Mouse (Mus musculus): ENCODE results near the gene Tbpl1.

Gene Tbpl1

DNA sequence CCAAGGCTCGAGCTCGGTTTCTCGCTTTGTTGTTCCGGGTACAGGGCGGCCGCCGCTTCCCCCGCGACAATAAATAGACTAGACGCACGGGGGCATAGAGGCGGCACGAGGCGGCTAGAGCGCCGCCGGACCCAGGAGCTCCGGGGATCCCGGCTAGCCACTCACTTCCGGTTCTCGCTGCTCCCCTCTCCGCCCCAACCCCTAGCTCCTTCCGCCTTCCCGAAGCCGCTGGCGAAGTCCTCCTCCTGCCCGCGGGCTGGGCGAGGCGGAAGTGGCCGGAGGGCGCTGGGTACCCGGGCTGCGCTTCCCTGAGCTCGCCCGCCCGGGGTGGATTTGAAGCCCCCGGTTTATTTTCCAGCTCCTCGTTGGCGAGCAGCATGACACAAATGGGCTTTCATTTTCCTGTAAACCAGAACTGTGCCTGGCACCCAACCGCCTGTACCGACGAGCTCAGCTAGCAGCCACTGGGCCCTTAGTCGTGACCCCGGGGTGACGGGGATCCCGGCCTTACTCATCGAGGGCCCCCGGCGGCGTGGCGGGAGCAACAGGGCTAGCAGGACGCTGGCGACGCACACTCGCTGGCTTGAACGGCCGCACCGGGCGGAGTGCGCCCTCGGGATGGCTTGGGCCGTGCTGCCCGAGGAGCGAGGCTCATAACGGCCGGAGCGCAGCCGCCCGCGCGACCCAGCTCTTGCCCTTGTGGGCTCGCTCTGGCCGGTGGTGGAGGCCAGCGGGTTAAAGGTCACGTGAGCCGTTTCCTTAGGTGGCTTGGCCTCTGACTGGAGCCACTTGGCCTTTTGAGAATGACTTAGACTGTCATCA is at the start of gene Tbpl1:
TSS of gene Tbpl1 (minus strand) at position 667 of the 822 bp plus-strand sequence.
- peak; percentile 97 for DNase-seq

DNA sequence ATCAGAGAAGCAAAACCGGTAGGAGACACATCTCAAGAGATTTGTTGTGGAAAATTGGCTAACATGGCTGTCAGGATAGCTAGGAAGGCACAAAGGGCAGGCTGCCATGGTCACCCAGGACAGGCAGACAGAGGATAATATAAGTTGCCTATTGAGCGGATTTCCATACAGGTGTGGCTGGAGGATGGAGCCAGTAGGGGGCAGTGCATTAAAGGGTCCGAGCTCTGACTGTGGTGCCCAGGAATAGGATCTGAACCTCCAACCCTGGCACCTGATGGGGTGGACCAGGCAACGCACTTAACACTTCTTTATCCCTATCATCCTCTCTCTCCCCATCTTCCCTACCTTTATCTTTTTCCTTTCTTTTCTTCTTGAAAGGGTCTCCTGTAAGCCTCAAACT is 49.7 kb upstream of the Tbpl1 start:
- DNase-seq: no peak

DNA sequence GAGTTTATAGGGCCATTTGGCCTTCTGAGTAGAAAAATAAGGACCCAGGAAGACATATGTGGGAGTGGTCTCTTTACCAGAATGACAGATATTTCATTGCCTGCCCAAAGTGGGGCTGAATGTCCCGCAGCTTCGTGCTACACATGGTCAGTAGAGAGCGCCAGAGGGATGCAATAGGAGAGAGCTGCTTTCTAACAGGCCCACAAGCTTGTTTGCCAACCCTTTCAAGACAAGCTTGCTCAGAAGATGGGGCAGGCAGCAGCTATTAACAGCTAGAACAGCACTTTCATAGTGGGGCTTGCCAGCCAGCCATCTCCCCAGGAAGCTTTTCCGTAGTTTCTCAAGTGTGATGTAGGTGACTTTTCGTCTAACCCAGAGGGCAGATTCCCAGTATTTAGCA is 46.2 kb upstream of the Tbpl1 start:
- DNase-seq: no peak

DNA sequence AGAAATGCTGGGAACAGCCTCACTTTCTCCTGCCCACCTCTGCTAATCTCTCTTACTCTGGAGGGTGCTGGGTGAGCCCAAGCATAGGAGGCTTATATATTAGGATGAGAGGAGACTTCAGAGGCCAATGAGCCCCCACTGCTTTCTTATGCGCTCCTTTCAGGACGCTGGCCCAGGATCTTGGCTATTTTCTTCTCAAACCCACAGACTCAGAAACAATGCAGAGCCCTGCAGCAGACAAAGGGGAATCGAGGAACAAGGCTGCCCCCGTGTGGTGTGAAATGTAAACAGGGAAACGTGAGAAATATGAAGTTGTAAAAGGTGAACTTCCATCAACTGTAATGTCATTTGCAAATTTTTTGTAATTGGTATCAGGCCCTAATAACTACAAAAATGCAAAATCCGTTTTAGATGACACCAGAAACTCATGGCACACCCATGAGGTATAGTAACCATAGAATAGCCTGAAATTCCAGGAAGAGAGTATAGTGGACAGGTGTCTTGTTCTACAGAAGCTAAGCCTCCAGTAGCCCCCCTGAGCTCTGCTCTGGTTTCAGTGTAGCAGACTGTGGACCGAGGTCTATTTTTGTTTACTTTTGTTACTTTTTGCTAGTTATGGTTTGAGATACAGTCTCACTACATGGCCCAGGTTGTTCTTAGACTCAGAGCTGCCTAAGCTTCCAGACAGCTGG is 44.4 kb upstream of the Tbpl1 start:
- peak; percentile 27 for DNase-seq

DNA sequence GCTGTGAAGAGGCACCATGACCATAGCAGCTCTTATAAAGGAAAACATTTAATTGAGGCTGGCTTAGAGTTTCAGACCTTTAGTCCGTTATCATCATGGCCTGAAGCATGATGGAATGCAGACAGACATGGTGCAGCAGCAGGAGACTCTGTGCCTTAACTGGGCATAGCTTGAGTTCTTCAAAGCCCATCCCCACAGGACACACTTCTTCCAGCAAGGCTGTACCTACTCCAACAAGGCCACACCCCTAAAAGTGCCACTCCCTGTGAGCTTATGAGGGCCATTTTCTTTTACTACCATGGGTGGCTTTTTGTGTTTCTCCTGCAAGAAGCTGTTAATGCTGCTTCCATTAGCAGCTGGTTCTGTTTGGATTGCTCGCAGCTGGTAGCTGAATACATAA is 43.7 kb upstream of the Tbpl1 start:
- no peak for DNase-seq

DNA sequence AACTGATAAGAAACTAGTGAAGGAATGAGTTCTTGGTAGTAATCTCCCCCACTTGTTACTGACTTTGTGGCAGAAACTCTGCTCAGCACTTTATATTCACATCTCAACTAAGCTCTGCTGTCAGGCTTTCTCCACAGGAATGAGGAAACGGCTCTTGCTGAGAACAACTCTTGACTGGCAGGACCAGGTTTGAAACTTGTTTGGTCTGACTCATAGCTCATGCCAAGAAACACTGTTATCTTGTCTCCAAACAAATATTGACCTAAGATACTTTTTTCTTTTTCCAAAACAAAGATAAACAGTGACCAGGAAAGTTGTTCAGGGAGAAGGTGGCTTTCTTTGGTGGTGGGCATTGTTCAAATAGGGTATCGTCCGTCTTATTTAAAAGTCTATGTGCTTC is 42.9 kb upstream of the Tbpl1 start:
- no peak for DNase-seq

DNA sequence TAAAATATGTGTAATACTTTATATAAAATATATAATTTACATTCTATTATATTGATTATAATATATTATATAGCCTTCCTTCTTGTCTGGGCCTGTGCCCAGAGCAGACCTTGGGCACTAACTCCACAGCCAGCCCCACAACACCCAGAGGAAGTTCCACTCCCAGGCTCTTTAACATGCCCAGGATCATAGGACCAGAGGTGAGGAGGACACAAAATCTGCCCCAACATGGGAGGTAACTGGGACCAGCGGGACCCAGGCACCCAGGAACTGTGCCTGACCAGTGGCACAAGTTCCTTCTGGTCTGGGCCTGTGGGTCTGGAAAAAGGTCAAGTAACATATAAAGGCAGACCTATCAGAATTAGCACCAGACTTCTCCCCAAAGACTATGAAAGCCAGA is 22.5 kb upstream of the Tbpl1 start:
- no peak for DNase-seq

DNA sequence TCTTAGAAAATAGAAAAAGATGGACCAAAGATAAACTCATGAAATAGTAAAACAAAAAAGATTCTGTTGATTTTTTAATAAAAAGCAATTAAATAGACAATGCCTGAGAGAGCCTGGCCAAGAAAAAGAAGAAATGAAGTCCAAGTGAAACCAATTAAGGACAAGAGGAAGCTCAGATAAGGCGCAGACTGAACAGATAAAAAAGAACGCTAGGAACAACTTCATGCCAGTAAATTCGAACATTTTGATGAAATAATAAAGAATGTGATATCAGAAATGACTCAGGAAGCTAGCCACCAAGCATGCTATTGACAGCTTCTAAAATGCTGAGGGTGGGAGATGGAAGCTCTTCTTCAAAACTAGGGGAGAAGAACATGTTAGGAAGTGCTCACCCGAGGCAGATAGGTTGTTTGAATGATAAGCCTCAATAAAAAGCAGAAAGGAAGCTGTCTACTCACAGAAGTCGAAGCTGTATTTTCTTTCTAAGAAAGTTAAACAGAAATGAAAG is 19.5 kb upstream of the Tbpl1 start:
- DNase-seq: no peak

DNA sequence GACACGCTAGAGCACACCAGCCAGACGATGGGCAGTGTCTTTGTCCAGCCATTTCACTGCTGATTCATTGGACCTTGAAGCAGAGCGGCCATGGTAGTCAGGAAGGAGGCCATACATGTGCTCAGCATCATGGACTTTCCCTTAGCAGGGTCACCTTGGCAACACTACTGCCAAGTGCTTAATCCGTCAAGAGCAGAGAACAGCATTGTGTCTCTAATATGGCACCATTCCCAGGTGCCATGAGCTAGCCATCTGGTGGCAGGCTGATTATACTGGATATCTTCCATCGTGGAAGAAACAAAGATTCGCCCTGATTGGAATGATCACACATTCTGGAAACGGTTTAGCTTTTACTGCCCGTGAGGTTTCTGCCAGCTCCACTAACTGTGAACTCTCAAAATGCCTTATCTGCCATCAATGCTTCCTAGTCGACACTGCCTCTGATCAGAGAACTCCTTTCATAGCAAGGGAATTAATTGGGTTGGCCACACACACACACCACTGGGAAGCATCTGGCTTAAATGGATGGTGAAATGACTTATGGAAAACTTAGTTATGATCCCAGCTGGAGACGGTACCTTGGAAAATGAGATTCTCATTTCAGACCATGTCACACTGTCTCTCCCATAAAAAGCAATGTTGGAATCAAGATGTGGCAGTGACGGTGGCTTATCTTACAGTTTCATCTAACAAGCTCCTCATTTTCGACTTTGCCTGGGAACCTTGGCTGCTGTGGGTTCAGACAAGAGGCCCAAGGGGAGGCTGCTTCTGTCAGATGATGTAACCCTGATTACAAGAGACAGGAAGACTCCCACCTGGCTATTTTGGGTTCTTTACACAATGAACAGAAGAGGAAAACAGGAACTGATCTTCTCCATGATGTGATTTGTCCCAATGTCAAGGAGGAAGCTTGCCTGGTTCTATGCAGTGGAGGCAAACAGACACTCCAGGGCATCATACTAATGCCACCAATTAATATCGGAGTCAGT is 14.9 kb upstream of the Tbpl1 start:
- peak; percentile 85 for DNase-seq

DNA sequence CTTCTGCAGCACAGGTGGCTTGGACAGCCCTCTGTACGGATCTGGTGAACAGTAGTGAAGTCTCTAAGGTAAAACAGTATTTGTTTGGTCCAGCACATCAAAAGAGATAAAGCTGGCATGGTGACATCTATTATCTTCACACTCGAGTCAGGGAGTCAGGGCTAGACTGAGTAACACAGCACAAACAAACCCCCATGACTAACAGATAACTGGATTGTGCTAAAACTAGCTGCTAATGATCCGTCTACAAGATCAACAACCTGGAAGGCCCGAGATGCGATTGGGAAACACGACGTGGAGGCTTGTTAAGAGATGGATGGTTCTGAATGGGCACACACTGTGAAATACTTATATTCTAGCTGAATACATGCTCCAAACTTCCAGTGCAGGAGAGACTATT is 14.2 kb upstream of the Tbpl1 start:
- DNase-seq: no peak

DNA sequence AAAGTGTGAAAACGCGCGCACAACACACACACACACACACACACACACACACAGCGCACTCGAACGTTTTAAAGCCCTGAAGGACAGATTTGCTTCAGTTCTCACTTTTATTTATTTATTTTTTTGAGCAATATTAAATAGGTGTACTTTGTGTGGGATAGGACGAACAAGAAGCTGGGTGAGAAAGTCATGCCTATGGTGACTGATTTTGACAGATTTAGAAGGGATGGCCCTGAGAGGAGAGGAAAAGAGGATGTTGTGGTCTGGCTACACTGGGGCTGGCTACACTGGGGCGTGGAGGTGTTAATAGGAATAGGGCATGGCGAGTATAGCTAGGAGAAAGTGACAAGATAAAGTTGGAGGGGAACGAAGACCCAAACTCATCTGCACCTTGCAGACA is 443 bp upstream of the Tbpl1 start:
- peak; percentile 65 for DNase-seq

DNA sequence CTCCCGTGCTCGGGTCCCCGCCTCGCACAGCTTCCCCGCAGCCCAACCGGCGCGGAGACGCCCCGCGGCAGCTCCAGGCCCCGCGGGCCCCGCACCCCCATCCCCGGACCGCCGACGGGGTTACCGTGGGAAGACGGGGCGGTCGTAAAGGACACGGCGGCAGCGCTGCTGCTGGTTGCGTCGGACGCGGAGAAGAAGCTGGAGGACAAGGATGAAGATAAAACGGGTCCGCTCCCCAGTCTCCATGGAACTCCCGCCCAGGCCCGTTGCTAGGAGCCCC is 806 bp downstream of the Tbpl1 start:
- DNase-seq: no peak

DNA sequence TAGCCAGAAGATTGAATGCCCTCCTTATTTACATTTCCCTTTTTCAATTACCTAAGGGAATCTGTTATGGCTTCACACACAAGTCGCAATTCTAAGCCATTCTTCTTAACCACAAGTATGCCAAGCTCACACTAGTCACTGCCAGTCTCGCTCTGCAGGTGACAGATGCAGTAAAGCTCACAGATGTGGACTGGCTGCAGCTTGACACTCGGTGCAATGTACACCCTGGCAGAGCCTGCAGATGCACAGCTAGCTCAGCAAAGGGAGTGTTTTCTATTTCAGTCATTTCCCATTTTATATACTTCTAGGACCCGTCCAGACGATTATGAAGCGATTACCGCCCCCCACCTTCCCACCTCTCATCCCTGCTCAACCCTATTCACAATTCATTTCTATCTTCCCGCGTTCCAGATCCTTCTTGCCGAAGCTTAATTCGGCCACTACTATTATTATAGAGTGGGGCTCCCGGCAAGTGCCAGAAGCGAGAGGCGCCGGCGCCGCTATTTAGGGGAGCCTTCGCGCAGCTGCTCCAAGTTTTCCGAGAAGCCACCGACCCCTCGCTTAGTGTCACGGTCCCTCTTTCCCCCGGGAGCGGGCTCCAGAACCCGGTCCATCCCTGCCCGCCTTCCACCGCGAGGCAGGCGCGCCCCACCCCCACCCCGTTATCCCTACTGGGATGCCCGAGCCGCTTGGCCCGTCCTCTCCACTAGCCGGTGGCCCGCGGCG is 1.3 kb downstream of the Tbpl1 start:
- DNase-seq: no peak

DNA sequence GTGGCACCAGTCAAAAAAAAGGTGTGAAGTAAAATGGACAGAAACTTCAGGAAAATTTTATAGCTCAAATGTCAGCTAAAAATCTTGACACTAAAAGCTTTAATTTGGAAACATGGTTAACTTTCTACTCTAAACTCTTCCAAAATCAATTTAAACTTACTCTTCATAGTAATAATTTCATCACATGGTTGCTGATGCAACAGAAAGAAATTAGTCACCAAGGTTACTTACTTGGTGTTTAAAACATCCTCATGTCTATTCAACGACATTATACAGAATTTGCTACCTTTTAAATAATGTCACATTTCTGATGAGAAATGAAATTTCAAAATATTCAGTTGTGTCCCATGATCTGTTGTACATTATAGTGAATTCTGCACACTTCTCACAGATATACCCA is 3.5 kb downstream of the Tbpl1 start:
- no peak for DNase-seq

DNA sequence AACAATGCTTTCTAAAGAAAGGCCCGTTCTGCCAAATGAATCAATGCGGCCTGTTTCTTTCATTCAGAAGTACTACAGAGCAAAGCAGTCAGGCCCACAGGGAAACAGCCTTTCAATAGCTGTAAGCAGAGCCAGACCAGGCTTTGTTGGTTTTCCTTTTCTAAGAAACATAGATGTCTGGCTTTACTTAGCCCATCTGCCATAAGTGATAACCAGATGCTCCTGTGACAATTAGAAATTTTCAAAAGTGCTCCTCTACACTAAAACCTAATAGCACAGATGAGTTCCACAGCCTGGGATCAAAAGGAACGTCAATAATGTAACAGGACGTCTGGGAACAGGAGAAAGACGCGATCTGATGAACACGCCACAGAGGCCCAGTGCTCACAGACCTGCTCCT is 5.4 kb downstream of the Tbpl1 start:
- DNase-seq: no peak

DNA sequence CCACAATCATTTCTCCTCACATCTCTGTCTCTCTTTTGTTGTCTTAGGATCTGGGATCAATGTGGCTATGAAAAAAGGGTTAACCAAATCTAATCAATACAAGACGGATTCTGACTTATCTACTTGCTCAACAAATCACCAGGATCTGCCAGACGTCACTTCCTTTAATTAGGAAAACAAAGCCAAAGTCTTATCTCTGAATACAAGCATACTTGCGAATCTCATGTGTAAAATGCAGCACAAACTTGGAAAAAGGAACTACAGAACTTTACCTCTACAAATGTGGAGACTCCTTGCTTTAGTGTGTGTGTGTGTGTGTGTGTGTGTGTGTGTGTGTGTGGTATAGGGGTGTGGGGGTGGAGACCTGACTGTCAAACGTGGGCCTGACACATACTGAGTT is 6.6 kb downstream of the Tbpl1 start:
- DNase-seq: no peak

DNA sequence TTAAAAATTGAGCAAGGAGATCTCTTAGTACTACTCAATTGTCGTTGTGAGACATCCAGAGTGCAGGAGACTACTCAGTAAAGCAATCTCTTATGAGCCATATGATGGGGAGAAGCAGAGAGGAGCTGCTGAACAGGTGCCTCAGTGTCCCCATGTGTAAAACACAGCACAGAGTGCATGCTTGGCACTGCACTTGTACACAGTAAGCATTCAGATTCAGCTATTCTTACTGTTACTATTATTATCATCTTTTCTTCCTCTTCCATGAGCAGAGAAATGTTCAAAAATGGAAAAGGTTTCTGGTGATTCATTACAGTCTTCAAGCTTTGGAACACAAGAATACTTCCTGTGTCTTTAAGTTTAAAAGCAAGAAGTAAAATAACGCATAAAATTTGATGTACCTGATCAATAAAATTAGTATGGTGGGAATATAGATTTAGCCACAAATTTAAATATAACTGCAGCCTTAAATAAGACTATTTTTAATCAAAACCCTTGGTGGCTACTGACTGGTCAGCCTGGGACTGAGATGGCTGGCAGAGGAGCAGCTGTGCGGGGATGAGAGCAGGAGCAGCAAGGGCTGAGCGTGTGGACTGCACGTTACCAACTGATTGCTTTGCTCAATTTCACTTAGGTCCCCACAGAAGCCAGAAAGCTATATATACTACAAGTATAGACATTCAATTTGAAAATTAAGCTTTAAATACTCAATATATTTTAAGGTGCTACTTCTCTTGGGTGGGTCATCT is 10.8 kb downstream of the Tbpl1 start:
- DNase-seq: no peak

DNA sequence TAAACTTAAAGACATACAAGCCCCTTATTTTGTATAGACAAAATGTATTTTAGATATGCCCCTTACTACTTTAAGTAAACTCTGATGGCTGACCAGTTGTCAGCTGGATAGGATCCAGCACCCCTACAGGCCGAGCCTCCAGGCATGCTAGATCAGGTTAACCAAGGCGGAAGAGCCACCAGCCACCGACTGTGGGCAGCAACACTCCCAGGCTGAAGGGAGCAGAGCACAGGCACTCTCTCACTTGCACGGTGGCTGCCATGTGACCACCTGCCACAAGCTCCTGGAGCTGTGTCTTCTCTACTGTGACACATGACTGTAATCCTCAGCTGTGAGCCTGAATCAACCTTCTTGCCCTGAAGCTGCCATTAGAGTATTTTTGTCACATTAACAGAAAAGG is 13.3 kb downstream of the Tbpl1 start:
- no peak for DNase-seq

DNA sequence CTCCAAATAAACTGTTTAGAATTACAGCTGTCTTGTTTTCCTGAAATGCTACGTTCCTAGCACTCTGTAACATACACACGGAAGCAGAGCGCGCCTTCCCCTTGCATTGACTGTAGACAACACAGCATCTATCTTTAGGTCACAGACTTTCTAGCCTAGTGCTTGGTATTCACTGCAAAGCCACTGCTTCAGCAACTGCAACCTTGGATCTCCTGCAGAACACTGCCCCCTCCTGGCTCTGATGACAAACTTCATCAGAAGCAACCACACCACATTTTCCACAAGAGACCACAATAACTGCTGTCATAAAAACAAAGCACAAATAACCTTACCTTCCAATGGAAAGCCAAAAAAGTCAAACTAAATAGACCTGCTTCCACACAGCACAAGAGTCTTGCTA is 17.2 kb downstream of the Tbpl1 start:
- peak; percentile 51 for DNase-seq

DNA sequence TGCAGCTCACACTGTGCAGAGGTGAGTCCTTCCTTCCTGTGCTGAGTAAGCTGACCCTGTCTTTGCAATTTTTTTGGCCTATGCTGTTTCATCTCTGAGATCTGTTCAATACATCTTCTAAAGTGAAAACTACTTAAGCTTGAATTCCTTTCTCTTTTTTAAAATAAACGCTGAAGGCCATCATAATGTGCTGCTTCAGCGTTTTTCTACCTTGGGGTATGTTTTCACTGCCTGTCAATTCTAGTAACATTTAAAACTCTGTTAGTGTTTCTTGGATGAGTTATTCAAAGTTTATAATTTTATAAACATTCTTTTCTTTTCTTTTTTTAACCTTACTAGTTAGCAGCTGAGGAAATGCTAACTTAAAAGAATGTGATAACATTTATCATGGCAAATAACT is 18.8 kb downstream of the Tbpl1 start:
- DNase-seq: no peak

DNA sequence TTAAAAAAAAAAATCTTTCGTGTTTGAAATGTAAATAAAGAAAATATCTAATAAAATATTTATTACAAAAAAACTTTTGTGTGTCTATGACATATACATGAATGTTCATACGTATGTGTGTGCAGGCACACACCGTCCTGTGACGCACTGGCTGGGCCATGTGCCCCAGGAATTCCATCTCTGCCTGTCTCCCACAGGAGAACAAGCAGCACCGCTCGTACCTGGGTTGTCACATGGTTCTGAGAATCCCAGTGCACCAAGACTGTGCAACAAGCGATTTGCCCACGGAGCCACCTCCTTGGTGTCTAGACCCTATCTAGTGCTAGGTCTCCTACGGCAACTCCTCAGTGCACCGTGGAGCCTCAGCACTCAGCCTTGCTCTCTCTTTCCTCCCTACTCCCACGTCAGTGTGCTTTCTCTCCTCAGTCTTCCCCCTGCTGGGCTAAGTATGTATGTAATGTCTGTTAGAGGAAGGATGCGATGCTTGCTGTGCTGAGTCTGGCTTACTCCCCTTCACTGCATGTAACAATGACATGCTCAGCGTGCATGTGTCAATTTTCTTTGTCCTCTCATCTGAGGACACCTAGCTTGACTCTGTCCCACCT is 21.5 kb downstream of the Tbpl1 start:
- no peak for DNase-seq

Measured in layer of hippocampus, adult 9-11 months (tissue).